Comparison of ENCODE assay signal across 41 mouse cellular contexts in genomic region chr6:40650953-40651352, GRCm38 (mm10). TPM values are rescaled to one million over a fixed set of nuclear protein-coding genes. Genes with fewer than 3 reads are reported as not detected.
"Had no signal": no experiment of that assay in that cellular context is flagged by ENCODE, and none has a peak within 500 bp of the region (broad histone marks: within the 10 kb centered on the region; RNA-seq: fewer than 3 reads in every experiment).

No protein-coding gene starts in this region.

- H3K9ac ChIP-seq: heart, embryonic 12.5 days; heart, embryonic 13.5 days; heart, embryonic 15.5 days; hindbrain, embryonic 12.5 days; hindbrain, embryonic 13.5 days; hindbrain, embryonic 14.5 days; hindbrain, embryonic 15.5 days; kidney, embryonic 15.5 days had no signal

- DNase-seq: heart, postnatal 10 days; heart, postnatal 14 days; heart, postnatal 36 days; heart, postnatal 4 days; kidney, adult 11 months; kidney, adult 18-20 months; kidney, adult 2 months; kidney, adult 8-10 months; kidney, adult 9 months; kidney, postnatal 10 days; kidney, postnatal 14 days; kidney, postnatal 25 days; kidney, postnatal 36 days; kidney, postnatal 4 days; layer of hippocampus, adult 9-11 months; layer of hippocampus, postnatal 36 days had no signal

- H3K4me3 ChIP-seq: heart, embryonic 10.5 days; heart, embryonic 12.5 days; heart, embryonic 13.5 days; heart, embryonic 15.5 days; hindbrain, embryonic 10.5 days; hindbrain, embryonic 12.5 days; hindbrain, embryonic 13.5 days; hindbrain, embryonic 15.5 days; kidney, embryonic 15.5 days; layer of hippocampus, adult 2 months; left cerebral cortex, adult 2 months had no signal

- H3K4me1 ChIP-seq: heart, embryonic 10.5 days; heart, embryonic 12.5 days; heart, embryonic 13.5 days; heart, embryonic 15.5 days; hindbrain, embryonic 10.5 days; hindbrain, embryonic 12.5 days; hindbrain, embryonic 13.5 days; hindbrain, embryonic 15.5 days; kidney, embryonic 15.5 days had no signal

- H3K4me2 ChIP-seq: heart, embryonic 11.5 days; heart, embryonic 12.5 days; heart, embryonic 13.5 days; heart, embryonic 15.5 days; hindbrain, embryonic 12.5 days; hindbrain, embryonic 13.5 days; hindbrain, embryonic 14.5 days; hindbrain, embryonic 15.5 days; kidney, embryonic 15.5 days had no signal

- H3K27ac ChIP-seq: heart, embryonic 10.5 days; heart, embryonic 13.5 days; heart, embryonic 15.5 days; hindbrain, embryonic 10.5 days; hindbrain, embryonic 12.5 days; hindbrain, embryonic 13.5 days; hindbrain, embryonic 14.5 days; hindbrain, embryonic 15.5 days; hindbrain, postnatal 0 days; kidney, embryonic 15.5 days; kidney, postnatal 0 days; layer of hippocampus, adult 2 months; left cerebral cortex, adult 2 months had no signal

- H3K9me3 ChIP-seq: heart, embryonic 10.5 days; heart, embryonic 12.5 days; heart, embryonic 13.5 days; heart, embryonic 15.5 days; hindbrain, embryonic 10.5 days; hindbrain, embryonic 12.5 days; hindbrain, embryonic 13.5 days; hindbrain, embryonic 15.5 days; kidney, embryonic 15.5 days had no signal

- H3K27me3 ChIP-seq: heart, embryonic 12.5 days; heart, embryonic 13.5 days; heart, embryonic 15.5 days; hindbrain, embryonic 12.5 days; hindbrain, embryonic 13.5 days; hindbrain, embryonic 15.5 days; kidney, embryonic 15.5 days had no signal

- ATAC-seq: hindbrain, embryonic 16.5 days; hindbrain, postnatal 0 days; inflammation-experienced regulatory T-cells, adult 6 months had no signal

- H3K36me3 ChIP-seq: heart, embryonic 10.5 days; heart, embryonic 12.5 days; heart, embryonic 13.5 days; heart, embryonic 15.5 days; hindbrain, embryonic 10.5 days; hindbrain, embryonic 12.5 days; hindbrain, embryonic 13.5 days; hindbrain, embryonic 15.5 days; kidney, embryonic 15.5 days had no signal

RNA-seq across cellular contexts. Expression of gene Mgam, which starts 22.3 kb away (rescaled TPM):
- polyA plus RNA-seq: hindbrain, embryonic 10.5 days; hindbrain, embryonic 11.5 days; hindbrain, embryonic 12.5 days had no signal

RNA-seq across cellular contexts. Expression of gene Tas2r138, which starts 37.8 kb away (rescaled TPM):
- polyA plus RNA-seq: heart, embryonic 10.5 days; heart, embryonic 11.5 days; heart, embryonic 12.5 days; heart, embryonic 13.5 days; heart, embryonic 14.5 days; heart, embryonic 15.5 days; heart, embryonic 16.5 days; heart, postnatal 0 days; hindbrain, embryonic 10.5 days; hindbrain, embryonic 11.5 days; hindbrain, embryonic 12.5 days; hindbrain, embryonic 13.5 days; hindbrain, embryonic 14.5 days; hindbrain, embryonic 15.5 days; hindbrain, embryonic 16.5 days; hindbrain, postnatal 0 days; inflammation-experienced regulatory T-cells, adult 6 months; intestine, embryonic 14.5 days; kidney, embryonic 14.5 days; kidney, embryonic 15.5 days; kidney, embryonic 16.5 days; kidney, postnatal 0 days; large intestine, adult 2 months had no signal
